Mouse (Mus musculus): Measurements from ENCODE around the gene Odf2l.

GRCm38 (mm10) chr3:145151933-145152332 is 33.5 kb downstream of the Odf2l start:
- TF ChIP-seq CTCF (conservative IDR thresholded peaks at IDR 0.05; ENCODE audit: insufficient read depth, insufficient read length, low read depth, low read length): no peak
- no peak for TF ChIP-seq POLR2A (IDR thresholded peaks at IDR 0.05; ENCODE audit: low read depth, low read length)

Data from kidney, adult 2 months (tissue).